Mouse (Mus musculus) hindbrain, embryonic 12.5 days (tissue): ENCODE results near the gene Serpinh1. TPM values are rescaled to one million over a fixed set of nuclear protein-coding genes. Genes with fewer than 3 reads are reported as not detected.

ENCODE experiments used
- polyA plus RNA-seq: library from polyadenylated mRNA; unstranded; fragments of >200 nt; fragmentation: Nextera tagmentation; extraction: Ambion mirVana; gene quantifications from 2 replicates; pipeline ENCODE4 v1.2.1, GENCODE M21; 2016

The Serpinh1 gene
- polyA plus RNA-seq, 1 experiment from 2014 or later: 838 TPM

Other genes with a start within 250 kb of the Serpinh1 start
- gene Uvrag, start 212.1 kb downstream of the Serpinh1 start, polyA plus RNA-seq: 16.6 and 17.7 TPM in 2 replicates
- 11.6 and 12.8 TPM in 2 replicates for gene Dgat2, start 170.5 kb downstream of the Serpinh1 start, polyA plus RNA-seq
- 5.3 and 6.3 TPM in 2 replicates for gene Mogat2, start 114.6 kb downstream of the Serpinh1 start, polyA plus RNA-seq
- 103 and 105 TPM in 2 replicates for gene Map6, start 85.8 kb downstream of the Serpinh1 start, polyA plus RNA-seq
- 43.8 and 44.5 TPM in 2 replicates for gene Gdpd5, start 28.2 kb upstream of the Serpinh1 start, polyA plus RNA-seq
- gene Klhl35, start 112.8 kb upstream of the Serpinh1 start, polyA plus RNA-seq: 39.2 and 47.1 TPM in 2 replicates
- 512 and 534 TPM in 2 replicates for gene Rps3, start 130.5 kb upstream of the Serpinh1 start, polyA plus RNA-seq
- gene Arrb1, start 182.2 kb upstream of the Serpinh1 start, polyA plus RNA-seq: 16.7 TPM in 2 replicates